Mouse (Mus musculus): Measurements from ENCODE around the gene Slc5a4a.

- TF ChIP-seq CTCF (IDR thresholded peaks at IDR 0.05; ENCODE audit: low read depth, low read length) = no peak
- no peak for TF ChIP-seq POLR2A (IDR thresholded peaks at IDR 0.05; ENCODE audit: borderline replicate concordance, low read depth, low read length)
These were observed 38.0 kb downstream of the Slc5a4a start for GRCm38 (mm10) chr10:76185216-76185615.
